Mouse (Mus musculus) intestine, postnatal 0 days (tissue): ENCODE data around the gene Pamr1. TPM values are rescaled to one million over a fixed set of nuclear protein-coding genes. Genes with fewer than 3 reads are reported as not detected.

ENCODE experiments used
- ATAC-seq: fragments of 200-750 bp; cut with Nextera tagmentation; 2 replicates; pipeline ENCODE4 v1.8.0; 2017; ENCODE audit warnings: mild to moderate bottlenecking, moderate TSS enrichment, moderate library complexity
- H3K27ac ChIP-seq: fragments of 300-500 bp; sonication (generic); 2 replicates; pipeline ENCODE4 v1.5.1; 2014; ENCODE audit warnings: mild to moderate bottlenecking, low read depth, low read length, moderate library complexity
- H3K27me3 ChIP-seq: fragments of 300-500 bp; sonication (generic); replicated peaks from 2 replicates; pipeline ENCODE4 v1.6.1; 2014; ENCODE audit warnings: low read length, mixed read lengths; ENCODE audit not compliant: control insufficient read depth, insufficient read depth
- H3K36me3 ChIP-seq: fragments of 300-500 bp; sonication (generic); 2 replicates; pipeline ENCODE4 v1.6.1; 2014; ENCODE audit warnings: mild to moderate bottlenecking, moderate library complexity; ENCODE audit not compliant: control insufficient read depth, insufficient read depth
- H3K4me1 ChIP-seq: fragments of 300-500 bp; sonication (generic); replicated peaks from 2 replicates; pipeline ENCODE4 v1.6.1; 2014; ENCODE audit warnings: antibody characterized with exemption, low read length, mixed read lengths; ENCODE audit not compliant: control insufficient read depth, insufficient read depth
- H3K4me2 ChIP-seq: fragments of 300-500 bp; sonication (generic); replicated peaks from 2 replicates; pipeline ENCODE4 v1.6.1; 2014; ENCODE audit warnings: low read depth, mild to moderate bottlenecking, moderate library complexity
- H3K4me3 ChIP-seq: fragments of 300-500 bp; sonication (generic); 2 replicates; pipeline ENCODE4 v1.5.1; 2014; ENCODE audit warnings: low read depth, low read length
- H3K9ac ChIP-seq: fragments of 300-500 bp; sonication (generic); 2 replicates; pipeline ENCODE4 v1.6.1; 2014; ENCODE audit warnings: mild to moderate bottlenecking, low read depth, low read length
- H3K9me3 ChIP-seq: fragments of 300-500 bp; sonication (generic); 2 replicates; pipeline ENCODE4 v1.6.1; 2016; ENCODE audit warnings: mixed run types; ENCODE audit not compliant: control insufficient read depth
- CTCF ChIP-seq: sonication (generic); IDR thresholded peaks from 2 replicates; pipeline ENCODE4 v1.5.1; 2016; ENCODE audit warnings: low read depth, mild to moderate bottlenecking, control low read depth, antibody characterized with exemption, moderate library complexity
- WGBS: fragments of 180-500 bp; shearing (Covaris S2); extraction: QIAGEN DNeasy Blood & Tissue Kit; methylation state at CpG from one replicate; pipeline ENCODE4 v1.1.7; 2014; 5-methylcytosine and 5-hydroxymethylcytosine counted together
- polyA plus RNA-seq: library from polyadenylated mRNA; unstranded; fragments of >200 nt; fragmentation: Nextera tagmentation; extraction: Ambion mirVana; gene quantifications from 2 replicates; pipeline ENCODE4 v1.2.1, GENCODE M21; 2015

Pamr1 gene
- polyA plus RNA-seq, 1 experiment from 2014 or later, result 19.0 TPM

- Histone ChIP-seq H3K9me3 (no peaks in the 10 kb centered on the region), H3K27me3 (peaks cover 33% of the 10 kb centered on the region), H3K4me2 (no peak overlapping the region), H3K36me3 (no peaks in the 10 kb centered on the region), H3K4me3 (no peak overlapping the region), H3K4me1 (no peaks in the 10 kb centered on the region), H3K27ac (no peak overlapping the region), H3K9ac (no peak overlapping the region)
- TF ChIP-seq CTCF, result no peak
- WGBS, result 37% methylated on average over 7 of the region's 7 CpGs
- ATAC-seq, result no peak
Observed at GRCm38 (mm10) chr2:102657726-102658125, 107.9 kb downstream of the Pamr1 start.

GRCm38 (mm10) chr2:102658163-102658660, 108.4 kb downstream of the Pamr1 start, which contains the start of gene Slc1a2:
Gene Slc1a2 (plus strand): TSS chr2:102658659.
- Histone ChIP-seq H3K4me3 (peak within 1 kb of the TSS; percentile 60), H3K27me3 (peaks cover 33% of the 10 kb centered on the region), H3K36me3 (no peaks in the 10 kb centered on the region), H3K4me1 (no peaks in the 10 kb centered on the region), H3K4me2 (peak within 1 kb of the TSS; percentile 91), H3K27ac (no peak within 1 kb of the TSS), H3K9me3 (no peaks in the 10 kb centered on the region), H3K9ac (no peak within 1 kb of the TSS)
- WGBS, result 3% methylated on average over 19 of the region's 20 CpGs
- no peak for TF ChIP-seq CTCF
- no peak for ATAC-seq

GRCm38 (mm10) chr2:102658661-102659520, 109.1 kb downstream of the Pamr1 start:
- H3K9me3 ChIP-seq, result no peaks in the 10 kb centered on the region
- no peak overlapping the region for H3K27ac ChIP-seq
- H3K9ac ChIP-seq, result no peak overlapping the region
- no peaks in the 10 kb centered on the region for H3K36me3 ChIP-seq
- WGBS, result under 1% methylated on average over 78 of the region's 80 CpGs
- H3K4me2 ChIP-seq, result peak overlapping the region; percentile 91
- peak overlapping the region; percentile 60 for H3K4me3 ChIP-seq
- TF ChIP-seq CTCF, result peak; percentile 58
- peak; percentile 41; the same call in 1 of the 2 replicates for ATAC-seq
- H3K4me1 ChIP-seq, result no peaks in the 10 kb centered on the region
- H3K27me3 ChIP-seq, result peaks cover 33% of the 10 kb centered on the region

GRCm38 (mm10) chr2:102659521-102659830, 109.7 kb downstream of the Pamr1 start:
- TF ChIP-seq CTCF, result no peak
- Histone ChIP-seq H3K4me1 (no peaks in the 10 kb centered on the region), H3K27me3 (peaks cover 33% of the 10 kb centered on the region), H3K27ac (no peak overlapping the region), H3K9ac (no peak overlapping the region), H3K36me3 (no peaks in the 10 kb centered on the region), H3K4me3 (peak overlapping the region; percentile 60), H3K4me2 (peak overlapping the region; percentile 91), H3K9me3 (no peaks in the 10 kb centered on the region)
- no peak for ATAC-seq
- WGBS, result 2% methylated on average over 10 of the region's 10 CpGs

- H3K9me3 ChIP-seq, result no peaks in the 10 kb centered on the region
- ATAC-seq, result no peak
- no peak overlapping the region for H3K4me2 ChIP-seq
- WGBS, result 57% methylated on average over 2 of the region's 2 CpGs
- H3K4me3 ChIP-seq, result no peak overlapping the region
- no peak for TF ChIP-seq CTCF
- no peak overlapping the region for H3K9ac ChIP-seq
- H3K27ac ChIP-seq, result no peak overlapping the region
- H3K27me3 ChIP-seq, result peaks cover 32% of the 10 kb centered on the region
- no peaks in the 10 kb centered on the region for H3K4me1 ChIP-seq
- no peaks in the 10 kb centered on the region for H3K36me3 ChIP-seq
Observed at GRCm38 (mm10) chr2:102661052-102661451, 111.2 kb downstream of the Pamr1 start.

GRCm38 (mm10) chr2:102662911-102663310, 113.1 kb downstream of the Pamr1 start:
- Histone ChIP-seq H3K27ac (no peak overlapping the region), H3K4me2 (no peak overlapping the region), H3K36me3 (no peaks in the 10 kb centered on the region), H3K9me3 (no peaks in the 10 kb centered on the region), H3K4me3 (no peak overlapping the region), H3K4me1 (no peaks in the 10 kb centered on the region), H3K9ac (no peak overlapping the region), H3K27me3 (peaks cover 25% of the 10 kb centered on the region)
- no peak for TF ChIP-seq CTCF
- 65% methylated on average over 9 of the region's 9 CpGs for WGBS
- no peak for ATAC-seq
